Mouse (Mus musculus) kidney, adult 11 months (tissue): ENCODE results near the gene Crnkl1.

Experiments
- DNase-seq: peaks from one replicate; pipeline ENCODE4 v3.0.0; 2022

The Crnkl1 gene

GRCm38 (mm10) chr2:145872099-145872498 lies 62.7 kb downstream of the Crnkl1 start:
- no peak for DNase-seq

- no peak for DNase-seq
Observed at GRCm38 (mm10) chr2:145871308-145871707, 63.5 kb downstream of the Crnkl1 start.
